In the genomic region with DNA sequence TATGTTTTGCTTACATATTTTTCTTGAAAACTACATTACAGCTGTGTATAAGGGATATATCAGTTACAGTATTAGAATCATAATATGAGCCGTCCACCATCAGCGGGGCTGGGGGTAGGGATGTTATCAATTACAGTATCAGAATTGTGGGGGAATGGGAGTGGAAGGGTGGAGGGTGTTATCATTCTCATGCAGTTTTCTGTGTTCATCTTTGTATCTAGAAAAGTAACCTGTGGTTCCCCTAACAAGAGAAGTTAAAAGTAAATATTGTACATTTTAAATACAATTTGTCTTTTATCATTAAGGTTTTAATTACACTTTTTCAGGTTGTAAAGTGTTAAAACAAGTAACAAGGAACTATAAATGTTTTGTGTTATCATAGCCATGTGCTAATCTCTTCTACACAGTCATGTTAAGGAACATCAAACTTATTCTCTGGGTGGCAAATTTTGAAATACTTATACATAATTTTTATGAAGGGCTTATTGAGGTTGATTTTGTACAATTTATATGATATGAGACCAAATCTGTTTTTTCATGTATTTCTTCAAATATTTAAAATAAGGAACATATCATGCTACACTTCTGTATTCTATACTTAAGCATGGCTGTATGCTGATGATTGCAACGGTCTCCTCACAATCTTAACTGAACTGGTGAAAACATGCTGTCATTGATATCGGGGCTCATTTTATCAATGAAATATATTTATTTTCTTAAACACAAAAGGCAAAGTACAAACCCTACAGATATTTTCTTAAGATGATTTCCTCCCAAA, we compare ENCODE assay signal across 14 mouse cellular contexts.
"Had no signal": no experiment of that assay in that cellular context is flagged by ENCODE, and none has a peak within 500 bp of the region (broad histone marks: within the 10 kb centered on the region; RNA-seq: fewer than 3 reads in every experiment).

No protein-coding gene starts in this region.

- H3K4me3 ChIP-seq: limb, embryonic 13.5 days; midbrain, embryonic 15.5 days; neural tube, embryonic 12.5 days had no signal

- H3K36me3 ChIP-seq: midbrain, embryonic 15.5 days; neural tube, embryonic 12.5 days had no signal

- H3K27ac ChIP-seq: limb, embryonic 13.5 days; midbrain, embryonic 15.5 days; neural tube, embryonic 12.5 days had no signal

- DNase-seq: kidney, adult 18-20 months; kidney, postnatal 10 days; left cerebral cortex, postnatal 4 days; lung, adult 18-20 months; lung, postnatal 36 days; retina, postnatal 1 day; right cerebral cortex, postnatal 4 days; spleen, adult 18-20 months; thymus, adult 18-20 months; thymus, postnatal 14 days had no signal

- H3K4me1 ChIP-seq: limb, embryonic 13.5 days; midbrain, embryonic 15.5 days; neural tube, embryonic 12.5 days had no signal

- ATAC-seq: midbrain, embryonic 15.5 days had no signal

- H3K27me3 ChIP-seq: limb, embryonic 13.5 days; midbrain, embryonic 15.5 days; neural tube, embryonic 12.5 days had no signal

- H3K9me3 ChIP-seq: limb, embryonic 13.5 days; midbrain, embryonic 15.5 days; neural tube, embryonic 12.5 days had no signal

- H3K9ac ChIP-seq: limb, embryonic 13.5 days; midbrain, embryonic 15.5 days; neural tube, embryonic 12.5 days had no signal

- H3K4me2 ChIP-seq: limb, embryonic 13.5 days; midbrain, embryonic 11.5 days; midbrain, embryonic 15.5 days; neural tube, embryonic 12.5 days had no signal
